11 mouse cellular contexts compared by ENCODE assay signal in the genomic region with DNA sequence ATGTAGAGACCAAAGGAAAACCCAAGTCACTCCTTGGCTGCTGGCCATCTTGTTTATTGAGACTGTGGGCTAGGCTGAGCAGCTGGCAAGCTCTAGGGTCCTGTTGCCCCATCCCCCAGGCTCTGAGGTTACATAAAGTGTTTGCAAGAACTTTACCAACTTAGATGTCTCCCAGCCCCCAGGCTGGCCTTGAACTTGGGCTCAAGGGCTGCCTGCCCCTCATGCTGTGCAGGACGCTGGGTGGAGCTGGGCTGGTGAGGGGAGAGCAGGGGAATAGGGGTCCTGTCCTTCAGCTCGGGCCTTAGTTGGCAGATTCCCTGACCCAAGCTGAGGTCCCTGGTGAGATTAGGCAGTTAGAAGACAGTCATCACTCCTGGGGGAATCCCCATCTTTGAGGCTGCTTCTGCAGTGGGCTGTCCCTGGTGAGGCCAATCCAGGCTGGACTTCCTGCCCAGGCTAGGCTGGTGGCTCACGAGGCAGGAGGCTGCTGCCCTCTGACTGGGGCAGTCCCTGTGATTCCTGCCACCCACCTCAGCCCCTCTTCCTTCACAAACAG. TPM values are rescaled to one million over a fixed set of nuclear protein-coding genes. Genes with fewer than 3 reads are reported as not detected.
A peak's percentile ranks its signal among the peaks of the same experiment; 100 is the strongest.
DNase-seq lines count a peak whose midpoint lies in the region; ATAC-seq and TF ChIP-seq lines count a peak whose summit lies in the region.
"Had no signal": no experiment of that assay in that cellular context is flagged by ENCODE, and none has a peak within 500 bp of the region (broad histone marks: within the 10 kb centered on the region; RNA-seq: fewer than 3 reads in every experiment).

No protein-coding gene starts in this region.

- no peak for TF ChIP-seq CTCF in lung, embryonic 14.5 days (IDR thresholded peaks at IDR 0.05; ENCODE audit: low read depth)

- H3K4me2 ChIP-seq in lung, embryonic 14.5 days: no peak overlapping the region

- no peaks in the 10 kb centered on the region for H3K27me3 ChIP-seq in lung, embryonic 14.5 days (ENCODE audit: insufficient read depth, low read length)

- H3K27ac ChIP-seq in lung, embryonic 14.5 days (ENCODE audit: low read depth): peak overlapping the region; percentile 9; the same call in 1 of the 2 replicates
- H3K27ac ChIP-seq: layer of hippocampus, adult 2 months had no signal

- no peaks in the 10 kb centered on the region for H3K36me3 ChIP-seq in lung, embryonic 14.5 days (ENCODE audit: insufficient read depth)

- H3K4me3 ChIP-seq in lung, embryonic 14.5 days (ENCODE audit: low read depth, low read length): no peak overlapping the region
- H3K4me3 ChIP-seq: layer of hippocampus, adult 2 months had no signal

- 28% methylated on average over 3 of the region's 3 CpGs for WGBS in lung, embryonic 14.5 days

- H3K9me3 ChIP-seq in lung, embryonic 14.5 days (ENCODE audit: low read depth, low read length): no peaks in the 10 kb centered on the region

- H3K4me1 ChIP-seq in lung, embryonic 14.5 days (ENCODE audit: insufficient read depth): peaks cover 42% of the 10 kb centered on the region

- peak; percentile 12; the same call in 1 of the 2 replicates for ATAC-seq in lung, embryonic 14.5 days (ENCODE audit: insufficient read depth)

- H3K9ac ChIP-seq in lung, embryonic 14.5 days: no peak overlapping the region

- peak; percentile 72 for DNase-seq in adrenal gland, adult 2 months
- DNase-seq in adrenal gland, postnatal 4 days (ENCODE audit: low spot score in 2 of 2): no peak
- peak; percentile 84 for DNase-seq in lung, embryonic 14.5 days
- DNase-seq in lung, postnatal 25 days (ENCODE audit: low spot score): no peak
- peak; percentile 62 to 69 for DNase-seq in adrenal gland, postnatal 36 days
- DNase-seq in lung, postnatal 36 days: peak; percentile 48
- DNase-seq in thymus, postnatal 14 days: no peak
- DNase-seq in layer of hippocampus, adult 9-10 months (ENCODE audit: low spot score): no peak
- DNase-seq: heart, postnatal 10 days had no signal

RNA-seq across cellular contexts. Expression of gene Gadd45b, which starts 37.3 kb away (rescaled TPM):
- total RNA-seq in adrenal gland, adult 2 months (2021): 10 to 100 TPM; 25.6 to 84.9 TPM
- polyA plus RNA-seq in adrenal gland, adult 2 months (2012; rRNA removed): 37.6 and 50.8 TPM in 2 replicates
- total RNA-seq in adrenal gland, postnatal 4 days (2021): 10 to 100 TPM; 10.9 to 11.1 TPM
- polyA plus RNA-seq in lung, embryonic 14.5 days (2014; fragmentation: Nextera tagmentation; extraction: Ambion mirVana): 18.3 and 24.6 TPM in 2 replicates
- 100 to 1,000 TPM in 1 of 2 experiments, 10 to 100 TPM in 1; 81.7 to 149 TPM for total RNA-seq in adrenal gland, postnatal 36 days (2021)

RNA-seq across cellular contexts. Expression of gene Gng7, which starts 47.6 kb away (rescaled TPM):
- total RNA-seq in adrenal gland, adult 2 months (2021): 1 to 10 TPM; 5.4 to 9.2 TPM
- 8.5 and 8.6 TPM in 2 replicates for polyA plus RNA-seq in adrenal gland, adult 2 months (2012; rRNA removed)
- total RNA-seq in adrenal gland, postnatal 4 days (2021): 1 to 10 TPM; 5.4 to 6.7 TPM
- polyA plus RNA-seq in lung, embryonic 14.5 days (2014; fragmentation: Nextera tagmentation; extraction: Ambion mirVana): 4.5 and 5.7 TPM in 2 replicates
- total RNA-seq in adrenal gland, postnatal 36 days (2021): 1 to 10 TPM; 6.4 to 6.7 TPM

RNA-seq across cellular contexts. Expression of gene Lmnb2, which starts 49.1 kb away (rescaled TPM):
- total RNA-seq in adrenal gland, adult 2 months (2021): 10 to 100 TPM; 10.8 to 11.4 TPM
- polyA plus RNA-seq in adrenal gland, adult 2 months (2012; rRNA removed): 16.2 and 17.9 TPM in 2 replicates
- 10 to 100 TPM; 18.5 to 23.1 TPM for total RNA-seq in adrenal gland, postnatal 4 days (2021)
- 22.9 and 24.4 TPM in 2 replicates for polyA plus RNA-seq in lung, embryonic 14.5 days (2014; fragmentation: Nextera tagmentation; extraction: Ambion mirVana)
- 10 to 100 TPM; 11.2 to 17.2 TPM for total RNA-seq in adrenal gland, postnatal 36 days (2021)

RNA-seq across cellular contexts. Expression of gene Diras1, which starts 58.3 kb away (rescaled TPM):
- total RNA-seq in adrenal gland, adult 2 months (2021): 1 to 10 TPM; 1.4 to 3.6 TPM
- 2.1 and 2.4 TPM in 2 replicates for polyA plus RNA-seq in adrenal gland, adult 2 months (2012; rRNA removed)
- total RNA-seq in adrenal gland, postnatal 4 days (2021): 1 to 10 TPM; 2.9 to 3.5 TPM
- 0.08 and 0.09 TPM in 2 replicates for polyA plus RNA-seq in lung, embryonic 14.5 days (2014; fragmentation: Nextera tagmentation; extraction: Ambion mirVana)
- total RNA-seq in adrenal gland, postnatal 36 days (2021): 1 to 10 TPM; 1.2 to 1.5 TPM
- total RNA-seq: heart, postnatal 10 days; megakaryocyte-erythroid progenitor cell, adult 5-6 weeks had no signal

Comparison
In these comparisons a context has a peak if more than half of its experiments do, and no peak if none do; other contexts are left out.
1. DNase-seq: peak in adrenal gland, adult 2 months (single experiment), lung, embryonic 14.5 days (single experiment), adrenal gland, postnatal 36 days (2 of 2) and lung, postnatal 36 days (single experiment); none in adrenal gland, postnatal 4 days (0 of 2), lung, postnatal 25 days (single experiment), thymus, postnatal 14 days (single experiment) and layer of hippocampus, adult 9-10 months (single experiment).